Mouse (Mus musculus): ENCODE measurements at regions not wholly inside any gene's neighbourhood (a gene's known extent, or its start where the extent isn't known, plus 50 kb on each side); places are given as distances from the start of the nearest gene placed in this dataset.
"Not testable (repeated sequence)": the region's sequence is repeated elsewhere in the genome, so short reads cannot be mapped to it uniquely, and the experiment has no call there.

DNA sequence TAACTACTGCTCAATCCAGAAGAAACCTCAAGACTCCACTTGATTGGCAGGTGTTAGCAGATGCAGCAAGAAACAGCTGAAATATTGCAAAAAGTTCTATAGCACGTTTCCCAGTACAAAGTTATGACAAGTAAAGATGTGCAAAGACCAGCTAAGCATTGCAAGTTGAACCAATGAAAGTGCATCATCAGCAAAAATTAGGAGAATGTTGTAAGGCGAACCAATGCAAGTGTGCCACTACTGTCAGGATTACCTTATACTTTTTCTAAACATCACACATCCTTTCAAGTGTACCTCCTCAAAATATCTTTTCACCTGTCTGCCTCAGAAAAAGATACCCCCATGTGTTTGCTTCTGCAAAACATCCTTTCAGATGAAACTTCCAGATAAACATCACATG, 244.7 kb downstream of the Slco6d1 start:
- WGBS: 74% methylated on average over 2 of the region's 2 CpGs
- H3K4me2 ChIP-seq (replicated peaks; ENCODE audit: low read depth, low read length): no peak overlapping the region
- no peaks in the 10 kb centered on the region for H3K9me3 ChIP-seq (ENCODE audit: control insufficient read depth, low read depth, low read length)
- H3K9ac ChIP-seq (replicated peaks; ENCODE audit: low read depth, low read length): no peak overlapping the region
- H3K36me3 ChIP-seq (ENCODE audit: control insufficient read depth, insufficient read depth, low read length): no peaks in the 10 kb centered on the region
- no peaks in the 10 kb centered on the region for H3K27me3 ChIP-seq (ENCODE audit: control insufficient read depth, insufficient read depth, low read length)
- no peaks in the 10 kb centered on the region for H3K4me1 ChIP-seq (ENCODE audit: control insufficient read depth, insufficient read depth, low read length)
- no peak for ATAC-seq (ENCODE audit: insufficient number of reproducible peaks, insufficient read depth, low FRiP score, low read depth)
- H3K27ac ChIP-seq (ENCODE audit: low read length): no peak overlapping the region
- no peak overlapping the region for H3K4me3 ChIP-seq (ENCODE audit: low read depth, low read length)

DNA sequence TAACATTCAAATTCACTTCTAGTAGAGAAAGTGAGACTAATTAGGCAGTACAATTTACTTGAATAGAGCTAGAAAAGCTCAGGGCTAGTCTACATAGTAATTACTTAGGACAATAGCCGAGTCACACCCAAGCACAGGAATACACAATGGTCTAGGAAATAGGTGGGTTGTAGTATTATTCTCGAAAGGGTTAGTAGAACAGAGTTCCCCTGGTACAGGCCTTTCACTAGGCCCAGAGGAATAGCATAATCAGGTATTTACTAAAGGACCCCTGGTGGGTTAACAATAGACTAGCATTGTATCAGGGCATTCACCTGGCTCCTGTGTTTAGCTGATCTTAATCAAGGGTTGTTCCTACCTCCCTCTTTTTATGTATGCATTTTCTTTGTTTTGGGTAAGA, 246.5 kb downstream of the Slco6d1 start:
- not testable (repeated sequence) for H3K36me3 ChIP-seq (ENCODE audit: control insufficient read depth, insufficient read depth, low read length); H3K4me2 ChIP-seq (replicated peaks; ENCODE audit: low read depth, low read length); H3K27me3 ChIP-seq (ENCODE audit: control insufficient read depth, insufficient read depth, low read length); H3K27ac ChIP-seq (ENCODE audit: low read length); H3K4me3 ChIP-seq (ENCODE audit: low read depth, low read length); H3K4me1 ChIP-seq (ENCODE audit: control insufficient read depth, insufficient read depth, low read length); H3K9me3 ChIP-seq (ENCODE audit: control insufficient read depth, low read depth, low read length); ATAC-seq (ENCODE audit: insufficient number of reproducible peaks, insufficient read depth, low FRiP score, low read depth); H3K9ac ChIP-seq (replicated peaks; ENCODE audit: low read depth, low read length)
- 81% methylated on average over 2 of the region's 2 CpGs for WGBS

DNA sequence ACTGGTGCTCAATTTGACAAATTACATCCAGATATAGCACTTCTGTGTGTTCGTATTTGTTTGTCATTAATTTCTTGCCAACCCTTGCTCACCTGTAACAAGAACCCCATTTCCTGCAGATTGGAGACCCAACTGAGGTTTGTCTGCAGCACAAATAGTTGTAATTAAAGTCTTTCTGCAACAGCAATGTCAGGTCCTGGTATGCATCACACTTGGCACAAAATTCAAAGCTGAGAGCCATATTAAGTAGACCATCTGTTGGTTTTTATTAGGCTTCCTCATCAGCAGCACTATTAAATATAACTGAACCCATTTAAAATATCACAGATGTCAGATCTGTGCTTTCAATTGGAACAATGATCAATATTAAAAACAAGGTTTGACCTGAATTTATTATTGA, 247.0 kb downstream of the Slco6d1 start:
- Histone ChIP-seq H3K36me3 (ENCODE audit: control insufficient read depth, insufficient read depth, low read length) (no peaks in the 10 kb centered on the region), H3K4me1 (ENCODE audit: control insufficient read depth, insufficient read depth, low read length) (no peaks in the 10 kb centered on the region), H3K4me2 (replicated peaks; ENCODE audit: low read depth, low read length) (no peak overlapping the region), H3K27me3 (ENCODE audit: control insufficient read depth, insufficient read depth, low read length) (no peaks in the 10 kb centered on the region), H3K9ac (replicated peaks; ENCODE audit: low read depth, low read length) (no peak overlapping the region), H3K4me3 (ENCODE audit: low read depth, low read length) (no peak overlapping the region), H3K9me3 (ENCODE audit: control insufficient read depth, low read depth, low read length) (no peaks in the 10 kb centered on the region), H3K27ac (ENCODE audit: low read length) (no peak overlapping the region)
- 65% methylated on average over 1 of the region's 1 CpGs for WGBS
- ATAC-seq (ENCODE audit: insufficient number of reproducible peaks, insufficient read depth, low FRiP score, low read depth): no peak

DNA sequence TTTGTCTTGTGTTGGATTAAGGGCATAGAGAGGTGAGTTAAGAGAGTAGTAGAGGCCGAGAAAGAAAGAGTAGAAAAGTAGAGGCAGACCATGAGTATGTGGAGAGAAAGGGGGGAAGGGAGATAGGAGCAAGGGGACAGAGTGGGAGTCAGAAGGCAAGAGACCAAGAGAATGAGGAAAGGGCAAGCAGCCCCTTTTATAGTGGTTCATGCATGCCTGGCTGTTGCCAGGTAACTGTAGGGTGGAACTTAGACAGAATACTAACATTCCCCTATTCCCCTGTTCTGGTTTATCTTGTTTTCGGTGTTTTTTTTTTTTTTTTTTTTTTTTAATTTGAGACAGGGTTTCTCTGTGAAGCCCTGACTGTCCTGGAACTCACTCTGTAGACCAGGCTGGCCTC, 247.7 kb downstream of the Slco6d1 start:
- 68% methylated on average over 2 of the region's 2 CpGs for WGBS

DNA sequence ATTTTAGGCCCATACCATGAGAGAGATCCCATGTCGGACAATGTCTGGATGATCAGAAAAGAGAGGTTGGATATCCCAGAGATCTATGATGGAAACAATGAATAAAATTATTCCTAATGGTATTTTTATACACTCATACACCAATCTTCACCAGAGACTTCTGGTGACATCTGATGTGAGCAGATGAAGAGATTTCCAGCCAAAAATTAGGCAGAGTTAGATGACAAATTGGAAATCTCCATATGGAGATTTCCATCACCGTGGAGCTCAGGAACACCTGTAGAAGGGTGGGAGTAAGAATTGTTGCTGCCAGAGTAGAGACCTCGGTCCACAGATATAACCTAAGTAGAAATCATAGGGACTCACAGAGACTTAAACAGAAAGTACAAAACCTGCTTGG, 257.8 kb downstream of the Slco6d1 start:
- Histone ChIP-seq H3K4me1 (ENCODE audit: control insufficient read depth, insufficient read depth, low read length) (no peaks in the 10 kb centered on the region), H3K9me3 (ENCODE audit: control insufficient read depth, low read depth, low read length) (no peaks in the 10 kb centered on the region), H3K27ac (ENCODE audit: low read length) (no peak overlapping the region), H3K36me3 (ENCODE audit: control insufficient read depth, insufficient read depth, low read length) (no peaks in the 10 kb centered on the region), H3K9ac (replicated peaks; ENCODE audit: low read depth, low read length) (no peak overlapping the region), H3K4me3 (ENCODE audit: low read depth, low read length) (no peak overlapping the region), H3K27me3 (ENCODE audit: control insufficient read depth, insufficient read depth, low read length) (no peaks in the 10 kb centered on the region), H3K4me2 (replicated peaks; ENCODE audit: low read depth, low read length) (no peak overlapping the region)
- no peak for ATAC-seq (ENCODE audit: insufficient number of reproducible peaks, insufficient read depth, low FRiP score, low read depth)
- 83% methylated on average over 3 of the region's 3 CpGs for WGBS

More for the DNA sequence above, 247.7 kb downstream of the Slco6d1 start:
- H3K27me3 ChIP-seq (ENCODE audit: control insufficient read depth, insufficient read depth, low read length): no peaks in the 10 kb centered on the region
- no peaks in the 10 kb centered on the region for H3K4me1 ChIP-seq (ENCODE audit: control insufficient read depth, insufficient read depth, low read length)
- H3K9ac ChIP-seq (replicated peaks; ENCODE audit: low read depth, low read length): no peak overlapping the region
- H3K9me3 ChIP-seq (ENCODE audit: control insufficient read depth, low read depth, low read length): no peaks in the 10 kb centered on the region
- H3K4me2 ChIP-seq (replicated peaks; ENCODE audit: low read depth, low read length): no peak overlapping the region
- H3K27ac ChIP-seq (ENCODE audit: low read length): no peak overlapping the region
- no peak for ATAC-seq (ENCODE audit: insufficient number of reproducible peaks, insufficient read depth, low FRiP score, low read depth)
- H3K4me3 ChIP-seq (ENCODE audit: low read depth, low read length): no peak overlapping the region
- H3K36me3 ChIP-seq (ENCODE audit: control insufficient read depth, insufficient read depth, low read length): no peaks in the 10 kb centered on the region

DNA sequence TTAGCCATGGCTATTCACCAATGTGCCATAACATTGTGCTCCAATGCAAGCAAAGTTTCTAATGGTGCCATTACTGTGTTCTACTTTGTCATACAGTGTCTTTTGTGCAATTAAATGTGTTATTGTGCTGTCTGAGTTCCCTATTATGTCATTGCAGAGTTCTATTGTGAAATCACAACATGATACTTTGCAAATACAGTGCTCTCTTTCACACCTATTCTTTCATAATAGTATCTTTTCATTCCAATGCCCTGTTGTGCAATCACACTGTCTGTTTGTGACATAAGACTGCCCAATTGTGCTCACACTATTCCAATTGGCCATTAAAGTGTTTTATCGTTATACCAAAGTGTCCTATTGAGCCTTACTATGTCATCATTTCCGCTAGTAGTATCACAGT, 292.9 kb downstream of the Slco6d1 start:
- H3K4me1 ChIP-seq (ENCODE audit: control insufficient read depth, insufficient read depth, low read length): no peaks in the 10 kb centered on the region
- H3K27ac ChIP-seq (ENCODE audit: low read length): no peak overlapping the region
- no peaks in the 10 kb centered on the region for H3K36me3 ChIP-seq (ENCODE audit: control insufficient read depth, insufficient read depth, low read length)
- 75% methylated on average over 2 of the region's 2 CpGs for WGBS
- no peak for ATAC-seq (ENCODE audit: insufficient number of reproducible peaks, insufficient read depth, low FRiP score, low read depth)
- H3K9me3 ChIP-seq (ENCODE audit: control insufficient read depth, low read depth, low read length): no peaks in the 10 kb centered on the region
- H3K9ac ChIP-seq (replicated peaks; ENCODE audit: low read depth, low read length): no peak overlapping the region
- H3K4me2 ChIP-seq (replicated peaks; ENCODE audit: low read depth, low read length): no peak overlapping the region
- no peak overlapping the region for H3K4me3 ChIP-seq (ENCODE audit: low read depth, low read length)
- no peaks in the 10 kb centered on the region for H3K27me3 ChIP-seq (ENCODE audit: control insufficient read depth, insufficient read depth, low read length)

DNA sequence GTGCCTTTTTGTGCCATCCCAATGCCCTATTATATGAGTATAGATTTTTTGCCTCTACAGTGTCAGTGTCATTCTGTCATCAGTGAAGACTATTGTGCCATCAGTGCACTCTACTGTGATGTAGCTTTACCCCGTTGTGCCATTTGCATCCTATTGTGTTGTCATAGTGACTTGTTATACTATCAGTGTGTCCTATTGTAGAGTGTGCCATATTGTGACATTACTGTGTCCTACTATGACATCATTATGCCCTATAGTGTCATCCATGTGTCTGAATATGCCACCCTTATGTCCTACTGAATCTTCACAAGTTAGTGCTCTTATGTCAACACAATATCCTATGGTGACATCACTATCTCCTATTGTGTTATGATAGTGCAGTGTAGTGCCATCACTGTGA, 293.4 kb downstream of the Slco6d1 start:
- H3K9me3 ChIP-seq (ENCODE audit: control insufficient read depth, low read depth, low read length): no peaks in the 10 kb centered on the region
- no peak overlapping the region for H3K9ac ChIP-seq (replicated peaks; ENCODE audit: low read depth, low read length)
- no peaks in the 10 kb centered on the region for H3K27me3 ChIP-seq (ENCODE audit: control insufficient read depth, insufficient read depth, low read length)
- H3K36me3 ChIP-seq (ENCODE audit: control insufficient read depth, insufficient read depth, low read length): no peaks in the 10 kb centered on the region
- H3K4me2 ChIP-seq (replicated peaks; ENCODE audit: low read depth, low read length): no peak overlapping the region
- ATAC-seq (ENCODE audit: insufficient number of reproducible peaks, insufficient read depth, low FRiP score, low read depth): no peak
- H3K27ac ChIP-seq (ENCODE audit: low read length): no peak overlapping the region
- H3K4me1 ChIP-seq (ENCODE audit: control insufficient read depth, insufficient read depth, low read length): no peaks in the 10 kb centered on the region
- WGBS: 93% methylated on average over 1 of the region's 1 CpGs
- H3K4me3 ChIP-seq (ENCODE audit: low read depth, low read length): no peak overlapping the region

DNA sequence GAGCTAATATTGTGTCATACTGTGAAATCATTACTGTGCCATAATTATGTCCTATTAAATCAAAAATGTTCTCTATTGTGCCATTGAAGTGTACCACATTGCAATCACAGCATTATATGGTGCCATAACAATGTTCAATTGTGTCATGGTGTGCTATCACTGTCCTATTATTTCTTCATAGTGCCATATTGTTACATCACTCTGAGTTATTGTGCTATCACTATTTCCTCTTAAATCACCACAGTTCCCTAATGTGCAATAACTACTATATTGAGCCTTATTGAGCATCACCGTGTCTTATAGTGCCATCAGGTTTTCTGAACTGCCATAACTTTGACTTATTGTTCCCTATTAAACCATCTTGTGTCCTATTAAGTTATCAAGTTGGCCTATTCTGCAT, 299.7 kb downstream of the Slco6d1 start:
- Histone ChIP-seq H3K4me1 (ENCODE audit: control insufficient read depth, insufficient read depth, low read length) (no peaks in the 10 kb centered on the region), H3K27ac (ENCODE audit: low read length) (no peak overlapping the region), H3K4me3 (ENCODE audit: low read depth, low read length) (no peak overlapping the region), H3K36me3 (ENCODE audit: control insufficient read depth, insufficient read depth, low read length) (no peaks in the 10 kb centered on the region), H3K4me2 (replicated peaks; ENCODE audit: low read depth, low read length) (no peak overlapping the region), H3K27me3 (ENCODE audit: control insufficient read depth, insufficient read depth, low read length) (no peaks in the 10 kb centered on the region), H3K9me3 (ENCODE audit: control insufficient read depth, low read depth, low read length) (no peaks in the 10 kb centered on the region), H3K9ac (replicated peaks; ENCODE audit: low read depth, low read length) (no peak overlapping the region)
- 86% methylated on average over 1 of the region's 1 CpGs for WGBS
- ATAC-seq (ENCODE audit: insufficient number of reproducible peaks, insufficient read depth, low FRiP score, low read depth): no peak

DNA sequence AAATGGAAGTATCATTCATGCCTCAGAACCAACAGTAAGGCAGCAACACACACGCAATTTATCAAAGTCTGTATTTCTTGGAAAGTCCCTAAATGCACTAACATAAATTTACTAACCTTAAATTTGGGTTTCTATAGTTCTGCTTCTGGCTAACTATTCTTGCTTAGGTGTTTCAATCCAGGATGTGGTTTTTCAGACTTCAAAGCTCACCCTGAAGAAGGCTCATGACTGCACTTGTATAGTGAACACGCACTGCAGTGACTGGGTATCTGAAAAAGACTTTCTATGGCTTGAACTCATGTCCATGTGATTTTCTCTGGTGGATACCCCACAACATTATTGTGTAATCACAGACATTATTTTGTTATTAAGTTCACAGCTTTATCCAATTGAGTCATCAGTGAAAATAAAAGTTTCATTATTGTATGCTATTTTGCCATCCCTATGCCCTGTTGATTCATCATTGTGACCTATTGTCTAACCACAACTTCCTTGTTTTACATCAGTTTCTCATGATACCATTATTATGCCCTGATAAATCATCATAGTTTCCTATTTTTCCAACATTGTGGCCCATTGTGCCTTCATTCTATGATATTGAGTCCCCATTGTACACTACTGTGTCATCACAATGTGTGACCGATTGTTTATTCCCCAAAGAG, 306.6 kb downstream of the Slco6d1 start:
- 89% methylated on average over 3 of the region's 3 CpGs for WGBS
- no peak for ATAC-seq (ENCODE audit: insufficient number of reproducible peaks, insufficient read depth, low FRiP score, low read depth)
- H3K27ac ChIP-seq (ENCODE audit: low read length): no peak overlapping the region

More for the DNA sequence above, 306.6 kb downstream of the Slco6d1 start:
- Histone ChIP-seq H3K4me1 (ENCODE audit: control insufficient read depth, insufficient read depth, low read length) (no peaks in the 10 kb centered on the region), H3K4me2 (replicated peaks; ENCODE audit: low read depth, low read length) (no peak overlapping the region), H3K9me3 (ENCODE audit: control insufficient read depth, low read depth, low read length) (no peaks in the 10 kb centered on the region), H3K4me3 (ENCODE audit: low read depth, low read length) (no peak overlapping the region), H3K36me3 (ENCODE audit: control insufficient read depth, insufficient read depth, low read length) (no peaks in the 10 kb centered on the region), H3K27me3 (ENCODE audit: control insufficient read depth, insufficient read depth, low read length) (no peaks in the 10 kb centered on the region), H3K9ac (replicated peaks; ENCODE audit: low read depth, low read length) (no peak overlapping the region)
